In genomic region chrX:107168281-107168680, GRCm38 (mm10) we compare ENCODE assay signal across 9 mouse cellular contexts. TPM values are rescaled to one million over a fixed set of nuclear protein-coding genes. Genes with fewer than 3 reads are reported as not detected.
DNase-seq lines count a peak whose midpoint lies in the region; ATAC-seq lines count a peak whose summit lies in the region.
"Had no signal": no experiment of that assay in that cellular context is flagged by ENCODE, and none has a peak within 500 bp of the region (broad histone marks: within the 10 kb centered on the region; RNA-seq: fewer than 3 reads in every experiment).

No protein-coding gene starts in this region.

- H3K4me3 ChIP-seq in hindbrain, embryonic 11.5 days (ENCODE audit: low read depth, low read length) = no peak overlapping the region
- H3K4me3 ChIP-seq in hindbrain, embryonic 16.5 days (ENCODE audit: low read length) = no peak overlapping the region
- no peak overlapping the region for H3K4me3 ChIP-seq in midbrain, embryonic 15.5 days
- H3K4me3 ChIP-seq: limb, embryonic 13.5 days had no signal

- no peak overlapping the region for H3K4me2 ChIP-seq in hindbrain, embryonic 11.5 days (replicated peaks; ENCODE audit: low read depth, low read length)
- no peak overlapping the region for H3K4me2 ChIP-seq in hindbrain, embryonic 16.5 days (ENCODE audit: low read length)
- no peak overlapping the region for H3K4me2 ChIP-seq in midbrain, embryonic 15.5 days
- H3K4me2 ChIP-seq: limb, embryonic 13.5 days had no signal

- WGBS in hindbrain, embryonic 11.5 days = 0% methylated on average over 1 of the region's 1 CpGs
- WGBS in hindbrain, embryonic 16.5 days = 24% methylated on average over 1 of the region's 1 CpGs
- 17% methylated on average over 1 of the region's 1 CpGs for WGBS in midbrain, embryonic 15.5 days

- ATAC-seq in hindbrain, embryonic 11.5 days (ENCODE audit: low FRiP score) = no peak
- ATAC-seq in hindbrain, embryonic 16.5 days = no peak
- ATAC-seq in midbrain, embryonic 15.5 days (replicated peaks) = no peak

- H3K9me3 ChIP-seq in hindbrain, embryonic 11.5 days (ENCODE audit: control insufficient read depth, low read length) = no peaks in the 10 kb centered on the region
- no peaks in the 10 kb centered on the region for H3K9me3 ChIP-seq in hindbrain, embryonic 16.5 days (ENCODE audit: control insufficient read depth, low read length)
- no peaks in the 10 kb centered on the region for H3K9me3 ChIP-seq in midbrain, embryonic 15.5 days
- H3K9me3 ChIP-seq: limb, embryonic 13.5 days had no signal

- H3K27ac ChIP-seq in hindbrain, embryonic 11.5 days (ENCODE audit: low read depth, low read length) = no peak overlapping the region
- no peak overlapping the region for H3K27ac ChIP-seq in hindbrain, embryonic 16.5 days (ENCODE audit: low read depth, low read length)
- no peak overlapping the region for H3K27ac ChIP-seq in midbrain, embryonic 15.5 days
- H3K27ac ChIP-seq: limb, embryonic 13.5 days had no signal

- DNase-seq in hindbrain, embryonic 11.5 days (ENCODE audit: low spot score) = peak; percentile 25
- peak; percentile 1 for DNase-seq in right cerebral cortex, postnatal 4 days
- no peak for DNase-seq in right cerebral cortex, postnatal 25 days
- DNase-seq in adipocyte (ENCODE audit: low spot score) = peak; percentile 46
- DNase-seq in thymus, postnatal 25 days = peak; percentile 43
- no peak for DNase-seq in testis, postnatal 14 days (ENCODE audit: low spot score)

- H3K9ac ChIP-seq in hindbrain, embryonic 11.5 days (ENCODE audit: low read depth, low read length) = no peak overlapping the region
- H3K9ac ChIP-seq in hindbrain, embryonic 16.5 days (ENCODE audit: low read depth, low read length) = no peak overlapping the region
- H3K9ac ChIP-seq in midbrain, embryonic 15.5 days = no peak overlapping the region
- H3K9ac ChIP-seq: limb, embryonic 13.5 days had no signal

- H3K27me3 ChIP-seq in hindbrain, embryonic 11.5 days (ENCODE audit: control insufficient read depth, insufficient read depth, low read length) = no peaks in the 10 kb centered on the region
- no peaks in the 10 kb centered on the region for H3K27me3 ChIP-seq in hindbrain, embryonic 16.5 days (replicated peaks; ENCODE audit: control insufficient read depth, insufficient read depth, low read length)
- no peaks in the 10 kb centered on the region for H3K27me3 ChIP-seq in midbrain, embryonic 15.5 days (replicated peaks)
- H3K27me3 ChIP-seq: limb, embryonic 13.5 days had no signal

- H3K4me1 ChIP-seq in hindbrain, embryonic 11.5 days (replicated peaks; ENCODE audit: control insufficient read depth, insufficient read depth, low read length) = no peaks in the 10 kb centered on the region
- no peaks in the 10 kb centered on the region for H3K4me1 ChIP-seq in hindbrain, embryonic 16.5 days (ENCODE audit: control insufficient read depth, insufficient read depth, low read depth, low read length)
- no peaks in the 10 kb centered on the region for H3K4me1 ChIP-seq in midbrain, embryonic 15.5 days
- H3K4me1 ChIP-seq: limb, embryonic 13.5 days had no signal

- H3K36me3 ChIP-seq in hindbrain, embryonic 11.5 days (ENCODE audit: control insufficient read depth, insufficient read depth, low read length) = no peaks in the 10 kb centered on the region
- H3K36me3 ChIP-seq in hindbrain, embryonic 16.5 days (ENCODE audit: control insufficient read depth, insufficient read depth, low read length) = no peaks in the 10 kb centered on the region
- no peaks in the 10 kb centered on the region for H3K36me3 ChIP-seq in midbrain, embryonic 15.5 days (replicated peaks)
- H3K36me3 ChIP-seq: limb, embryonic 13.5 days had no signal

RNA-seq across cellular contexts. Expression of gene P2ry10b, which starts 19.6 kb away (rescaled TPM):
- polyA plus RNA-seq in hindbrain, embryonic 11.5 days (2014; fragmentation: Nextera tagmentation; extraction: Ambion mirVana) = 0.24 and 0.32 TPM in 2 replicates
- 0.31 and 0.71 TPM in 2 replicates for polyA plus RNA-seq in hindbrain, embryonic 16.5 days (2015; fragmentation: Nextera tagmentation; extraction: Ambion mirVana)
- polyA plus RNA-seq in midbrain, embryonic 15.5 days (2015; fragmentation: Nextera tagmentation; extraction: Ambion mirVana) = 0.15 and 0.22 TPM in 2 replicates

Comparison
In these comparisons a context has a peak if more than half of its experiments do, and no peak if none do; other contexts are left out.
1. DNase-seq: peak in hindbrain, embryonic 11.5 days (single experiment), right cerebral cortex, postnatal 4 days (single experiment), adipocyte (single experiment) and thymus, postnatal 25 days (single experiment); none in right cerebral cortex, postnatal 25 days (single experiment) and testis, postnatal 14 days (single experiment).